Mouse (Mus musculus) cortical plate, adult 2 months (tissue): Measurements from ENCODE around the gene Ptpn5.

Experiments
- CTCF ChIP-seq: fragments of 200-500 bp; IDR thresholded peaks from 2 replicates; pipeline ENCODE4 v1.5.1; 2011; ENCODE audit warnings: mild to moderate bottlenecking, control low read depth, low read length; ENCODE audit not compliant: insufficient read depth; ENCODE audit errors: extremely low read depth
- POLR2A ChIP-seq: fragments of 200-500 bp; IDR thresholded peaks from 2 replicates; pipeline ENCODE4 v1.6.1; 2011; ENCODE audit warnings: mild to moderate bottlenecking, low read length, control low read depth; ENCODE audit not compliant: insufficient read depth; ENCODE audit errors: extremely low read depth

GRCm38 (mm10) chr7:47072551-47072950, 60.9 kb downstream of the Ptpn5 start:
- TF ChIP-seq CTCF: no peak
- no peak for TF ChIP-seq POLR2A
